ENCODE assay signal across 13 mouse cellular contexts in genomic region chr10:43312658-43313417, GRCm38 (mm10).
DNase-seq lines count a peak whose midpoint lies in the region.
"Had no signal": no experiment of that assay in that cellular context is flagged by ENCODE, and none has a peak within 500 bp of the region (broad histone marks: within the 10 kb centered on the region; RNA-seq: fewer than 3 reads in every experiment).

No protein-coding gene starts in this region.

- H3K4me1 ChIP-seq in megakaryocyte, embryonic 14.5 days: peaks cover 11% of the 10 kb centered on the region
- H3K4me1 ChIP-seq: embryonic facial prominence, embryonic 13.5 days; lung, embryonic 15.5 days had no signal

- DNase-seq in 416B (ENCODE audit: low read depth) (peak; percentile 49), MEL-GATA-1-ER (ENCODE audit: extremely low read depth, low read depth) (peak; percentile 72), liver (peak; percentile 54)
- no peak for DNase-seq in spleen, adult 18-20 months
- DNase-seq in left cerebral cortex, adult 18-20 months (ENCODE audit: low spot score in 2 of 2): no peak
- DNase-seq in thymus, postnatal 4 days: no peak
- DNase-seq: cerebellum, adult 11-12 months; left cerebral cortex, postnatal 4 days; right cerebral cortex, postnatal 14 days had no signal

- H3K36me3 ChIP-seq in megakaryocyte, embryonic 14.5 days (replicated peaks; ENCODE audit: low read length): no peaks in the 10 kb centered on the region
- H3K36me3 ChIP-seq: embryonic facial prominence, embryonic 13.5 days; lung, embryonic 15.5 days had no signal

- peak overlapping the region; percentile 79 for H3K4me3 ChIP-seq in megakaryocyte, embryonic 14.5 days (replicated peaks)
- H3K4me3 ChIP-seq: embryonic facial prominence, embryonic 13.5 days; lung, embryonic 15.5 days; myocyte had no signal

- no peaks in the 10 kb centered on the region for H3K9me3 ChIP-seq in megakaryocyte, embryonic 14.5 days
- H3K9me3 ChIP-seq: embryonic facial prominence, embryonic 13.5 days; lung, embryonic 15.5 days had no signal

- H3K27me3 ChIP-seq in megakaryocyte, embryonic 14.5 days (replicated peaks): no peaks in the 10 kb centered on the region
- H3K27me3 ChIP-seq: embryonic facial prominence, embryonic 13.5 days; lung, embryonic 15.5 days had no signal

Comparison
In these comparisons a context has a peak if more than half of its experiments do, and no peak if none do; other contexts are left out.
1. DNase-seq: peak in 416B (single experiment), MEL-GATA-1-ER (single experiment) and liver (single experiment); none in spleen, adult 18-20 months (0 of 2), left cerebral cortex, adult 18-20 months (0 of 2) and thymus, postnatal 4 days (single experiment).